Mouse (Mus musculus) kidney, embryonic 15.5 days (tissue): Measurements from ENCODE around the gene Olfr220. TPM values are rescaled to one million over a fixed set of nuclear protein-coding genes. Genes with fewer than 3 reads are reported as not detected.

Experiments
- ATAC-seq: fragments of 200-750 bp; cut with Nextera tagmentation; replicated peaks from 2 replicates; pipeline ENCODE4 v1.8.0; 2017; ENCODE audit warnings: moderate TSS enrichment; ENCODE audit not compliant: low FRiP score
- H3K27ac ChIP-seq: fragments of 300-500 bp; sonication (generic); 2 replicates; pipeline ENCODE4 v1.5.1; 2015; ENCODE audit warnings: mild to moderate bottlenecking, inconsistent platforms
- H3K27me3 ChIP-seq: fragments of 300-500 bp; sonication (generic); 2 replicates; pipeline ENCODE4 v1.6.1; 2015; ENCODE audit warnings: inconsistent platforms
- H3K36me3 ChIP-seq: fragments of 300-500 bp; sonication (generic); 2 replicates; pipeline ENCODE4 v1.6.1; 2015; ENCODE audit warnings: inconsistent platforms
- H3K4me1 ChIP-seq: fragments of 300-500 bp; sonication (generic); 2 replicates; pipeline ENCODE4 v1.6.1; 2015; ENCODE audit warnings: inconsistent platforms
- H3K4me2 ChIP-seq: fragments of 300-500 bp; sonication (generic); 2 replicates; pipeline ENCODE4 v1.6.1; 2015; ENCODE audit warnings: moderate library complexity, mild to moderate bottlenecking, inconsistent platforms
- H3K4me3 ChIP-seq: fragments of 300-500 bp; sonication (generic); replicated peaks from 2 replicates; pipeline ENCODE4 v1.5.1; 2015; ENCODE audit warnings: mild to moderate bottlenecking, inconsistent platforms
- H3K9ac ChIP-seq: fragments of 300-500 bp; sonication (generic); 2 replicates; pipeline ENCODE4 v1.6.1; 2015; ENCODE audit warnings: mild to moderate bottlenecking, inconsistent platforms
- H3K9me3 ChIP-seq: fragments of 300-500 bp; sonication (generic); replicated peaks from 2 replicates; pipeline ENCODE4 v1.6.1; 2016; ENCODE audit warnings: inconsistent platforms
- WGBS: fragments of 180-500 bp; shearing (Covaris S2); methylation state at CpG from one replicate; pipeline ENCODE4 v1.1.7; 2015; ENCODE audit warnings: mixed read lengths; 5-methylcytosine and 5-hydroxymethylcytosine counted together
- polyA plus RNA-seq: library from polyadenylated mRNA; unstranded; fragments of >200 nt; fragmentation: Nextera tagmentation; extraction: Ambion mirVana; gene quantifications from 2 replicates; pipeline ENCODE4 v1.2.1, GENCODE M21; 2015

The Olfr220 gene
- not detected in 2 replicates for polyA plus RNA-seq

GRCm38 (mm10) chr1:174441782-174442181, at the start of gene Olfr220:
TSS of gene Olfr220 (plus strand) at chr1:174442082.
- ATAC-seq, result no peak
- no peaks in the 10 kb centered on the region for H3K4me1 ChIP-seq
- WGBS, result 20% methylated on average over 1 of the region's 1 CpGs

GRCm38 (mm10) chr1:174422959-174423358, 18.9 kb upstream of the Olfr220 start:
- Histone ChIP-seq H3K4me2 (no peak overlapping the region), H3K4me3 (no peak overlapping the region), H3K9me3 (no peaks in the 10 kb centered on the region), H3K36me3 (no peaks in the 10 kb centered on the region), H3K27me3 (no peaks in the 10 kb centered on the region), H3K9ac (no peak overlapping the region), H3K4me1 (no peaks in the 10 kb centered on the region), H3K27ac (no peak overlapping the region)
- WGBS, result 89% methylated on average over 4 of the region's 4 CpGs
- no peak for ATAC-seq

More at GRCm38 (mm10) chr1:174441782-174442181, at the start of gene Olfr220:
- H3K9me3 ChIP-seq, result no peaks in the 10 kb centered on the region
- H3K4me3 ChIP-seq, result no peak within 1 kb of the TSS
- no peaks in the 10 kb centered on the region for H3K36me3 ChIP-seq
- no peak within 1 kb of the TSS for H3K27ac ChIP-seq
- H3K27me3 ChIP-seq, result no peaks in the 10 kb centered on the region
- H3K4me2 ChIP-seq, result no peak within 1 kb of the TSS
- H3K9ac ChIP-seq, result no peak within 1 kb of the TSS

- no peaks in the 10 kb centered on the region for H3K27me3 ChIP-seq
- H3K4me3 ChIP-seq, result no peak within 1 kb of the TSS
- H3K9me3 ChIP-seq, result no peaks in the 10 kb centered on the region
- WGBS, result 68% methylated on average over 1 of the region's 1 CpGs
- ATAC-seq, result no peak
- H3K36me3 ChIP-seq, result no peaks in the 10 kb centered on the region
- H3K9ac ChIP-seq, result no peak within 1 kb of the TSS
- H3K4me1 ChIP-seq, result no peaks in the 10 kb centered on the region
- no peak within 1 kb of the TSS for H3K27ac ChIP-seq
- no peak within 1 kb of the TSS for H3K4me2 ChIP-seq
Measured at GRCm38 (mm10) chr1:174423764-174424163, 18.1 kb upstream of the Olfr220 start, which contains the start of gene Olfr414. TSS of gene Olfr414 (plus strand) at chr1:174424064.

- H3K4me3 ChIP-seq, result no peak overlapping the region
- no peaks in the 10 kb centered on the region for H3K27me3 ChIP-seq
- no peaks in the 10 kb centered on the region for H3K9me3 ChIP-seq
- no peak overlapping the region for H3K9ac ChIP-seq
- no peak overlapping the region for H3K27ac ChIP-seq
- no peaks in the 10 kb centered on the region for H3K4me1 ChIP-seq
- 55% methylated on average over 3 of the region's 3 CpGs for WGBS
- no peak overlapping the region for H3K4me2 ChIP-seq
- H3K36me3 ChIP-seq, result no peaks in the 10 kb centered on the region
- ATAC-seq, result no peak
Measured at GRCm38 (mm10) chr1:174426180-174426986, 15.5 kb upstream of the Olfr220 start.

GRCm38 (mm10) chr1:174427402-174427801, 14.5 kb upstream of the Olfr220 start:
- Histone ChIP-seq H3K4me2 (no peak overlapping the region), H3K9me3 (no peaks in the 10 kb centered on the region), H3K27me3 (no peaks in the 10 kb centered on the region), H3K36me3 (no peaks in the 10 kb centered on the region), H3K4me3 (no peak overlapping the region), H3K9ac (no peak overlapping the region), H3K27ac (no peak overlapping the region), H3K4me1 (no peaks in the 10 kb centered on the region)
- ATAC-seq, result no peak
- WGBS, result 93% methylated on average over 1 of the region's 1 CpGs

- no peak overlapping the region for H3K27ac ChIP-seq
- no peaks in the 10 kb centered on the region for H3K36me3 ChIP-seq
- H3K4me3 ChIP-seq, result no peak overlapping the region
- ATAC-seq, result no peak
- no peaks in the 10 kb centered on the region for H3K27me3 ChIP-seq
- no peaks in the 10 kb centered on the region for H3K4me1 ChIP-seq
- H3K9me3 ChIP-seq, result no peaks in the 10 kb centered on the region
- H3K9ac ChIP-seq, result no peak overlapping the region
- WGBS, result 83% methylated on average over 2 of the region's 2 CpGs
- no peak overlapping the region for H3K4me2 ChIP-seq
Measured at GRCm38 (mm10) chr1:174428407-174428806, 13.5 kb upstream of the Olfr220 start.

GRCm38 (mm10) chr1:174434121-174434520, 7.8 kb upstream of the Olfr220 start:
- no peak overlapping the region for H3K4me3 ChIP-seq
- no peaks in the 10 kb centered on the region for H3K9me3 ChIP-seq
- H3K9ac ChIP-seq, result no peak overlapping the region
- H3K27ac ChIP-seq, result no peak overlapping the region
- no peak overlapping the region for H3K4me2 ChIP-seq
- no peaks in the 10 kb centered on the region for H3K4me1 ChIP-seq
- H3K36me3 ChIP-seq, result no peaks in the 10 kb centered on the region
- no peak for ATAC-seq
- no peaks in the 10 kb centered on the region for H3K27me3 ChIP-seq
- 42% methylated on average over 1 of the region's 1 CpGs for WGBS

- no peak for ATAC-seq
- Histone ChIP-seq H3K9me3 (no peaks in the 10 kb centered on the region), H3K4me3 (no peak overlapping the region), H3K4me2 (no peak overlapping the region), H3K9ac (no peak overlapping the region), H3K27ac (no peak overlapping the region), H3K27me3 (no peaks in the 10 kb centered on the region), H3K36me3 (no peaks in the 10 kb centered on the region), H3K4me1 (no peaks in the 10 kb centered on the region)
- WGBS, result 77% methylated on average over 2 of the region's 2 CpGs
Measured at GRCm38 (mm10) chr1:174455100-174455499, 13.2 kb downstream of the Olfr220 start.

GRCm38 (mm10) chr1:174465385-174465784, 23.5 kb downstream of the Olfr220 start:
- no peak overlapping the region for H3K27ac ChIP-seq
- H3K4me2 ChIP-seq, result no peak overlapping the region
- H3K4me1 ChIP-seq, result no peaks in the 10 kb centered on the region
- 86% methylated on average over 3 of the region's 3 CpGs for WGBS
- H3K9ac ChIP-seq, result no peak overlapping the region
- no peak for ATAC-seq
- H3K27me3 ChIP-seq, result no peaks in the 10 kb centered on the region; the same call in 1 of the 2 replicates
- no peak overlapping the region for H3K4me3 ChIP-seq
- H3K36me3 ChIP-seq, result no peaks in the 10 kb centered on the region
- no peaks in the 10 kb centered on the region for H3K9me3 ChIP-seq

- WGBS, result 35% methylated on average over 2 of the region's 2 CpGs
- no peak overlapping the region for H3K4me2 ChIP-seq
- H3K27me3 ChIP-seq, result no peaks in the 10 kb centered on the region; the same call in 1 of the 2 replicates
Measured at GRCm38 (mm10) chr1:174466240-174466639, 24.4 kb downstream of the Olfr220 start.

GRCm38 (mm10) chr1:174469736-174470135, 27.9 kb downstream of the Olfr220 start:
- whole genome bisulfite sequencing, result 5% methylated on average over 6 of the region's 6 CpGs
- Histone ChIP-seq H3K4me3 (no peak overlapping the region), H3K9me3 (no peaks in the 10 kb centered on the region), H3K4me2 (no peak overlapping the region), H3K27ac (no peak overlapping the region), H3K27me3 (no peaks in the 10 kb centered on the region; the same call in 1 of the 2 replicates), H3K4me1 (no peaks in the 10 kb centered on the region), H3K36me3 (no peaks in the 10 kb centered on the region), H3K9ac (no peak overlapping the region)
- peak; percentile 79 for ATAC-seq

More at GRCm38 (mm10) chr1:174466240-174466639, 24.4 kb downstream of the Olfr220 start:
- no peak overlapping the region for H3K9ac ChIP-seq
- H3K36me3 ChIP-seq, result no peaks in the 10 kb centered on the region
- H3K4me1 ChIP-seq, result no peaks in the 10 kb centered on the region
- no peak overlapping the region for H3K4me3 ChIP-seq
- H3K9me3 ChIP-seq, result no peaks in the 10 kb centered on the region
- no peak for ATAC-seq
- no peak overlapping the region for H3K27ac ChIP-seq

- H3K36me3 ChIP-seq, result no peaks in the 10 kb centered on the region
- WGBS, result 93% methylated on average over 6 of the region's 6 CpGs
- H3K9me3 ChIP-seq, result no peaks in the 10 kb centered on the region
- no peak overlapping the region for H3K27ac ChIP-seq
- H3K27me3 ChIP-seq, result no peaks in the 10 kb centered on the region
- ATAC-seq, result no peak
- no peak overlapping the region for H3K4me3 ChIP-seq
- no peaks in the 10 kb centered on the region for H3K4me1 ChIP-seq
- H3K9ac ChIP-seq, result no peak overlapping the region
- H3K4me2 ChIP-seq, result no peak overlapping the region
Measured at GRCm38 (mm10) chr1:174482567-174482966, 40.7 kb downstream of the Olfr220 start.
